Mouse (Mus musculus) gastrocnemius, adult 2 months (tissue): ENCODE measurements at regions not wholly inside any gene's neighbourhood (a gene's known extent, or its start where the extent isn't known, plus 50 kb on each side); places are given as distances from the start of the nearest gene placed in this dataset.

Experiments used
- DNase-seq: peaks from one replicate; pipeline ENCODE4 v3.0.0; 2022
- H3K27ac ChIP-seq: fragments of 200-600 bp; 2 replicates; pipeline ENCODE4 v1.8.1; 2022; ENCODE audit warnings: mild to moderate bottlenecking
- H3K4me3 ChIP-seq: fragments of 200-600 bp; 2 replicates; pipeline ENCODE4 v1.8.1; 2022; ENCODE audit warnings: mild to moderate bottlenecking, moderate library complexity
- CTCF ChIP-seq: fragments of 200-600 bp; IDR thresholded peaks from 2 replicates; pipeline ENCODE4 v1.8.1; 2022; ENCODE audit warnings: antibody characterized with exemption, mild to moderate bottlenecking, moderate library complexity
- intact Hi-C: fragments of 180-260 bp; cut with DNase I; formaldehyde crosslinking; loops from one replicate; pipeline ENCODE4 v1.15.1; 2025

- no peak overlapping the region for H3K4me3 ChIP-seq
- intact Hi-C loops, result no loop called here
- DNase-seq, result no peak
- H3K27ac ChIP-seq, result no peak overlapping the region
- TF ChIP-seq CTCF, result no peak
Measured at GRCm38 (mm10) chr6:22417189-22417588, 61.1 kb upstream of the Fam3c start.

- no peak for TF ChIP-seq CTCF
- no peak overlapping the region for H3K27ac ChIP-seq
- no peak overlapping the region for H3K4me3 ChIP-seq
- intact Hi-C loops, result no loop called here
- DNase-seq, result no peak
Measured at GRCm38 (mm10) chr6:22411796-22412195, 55.8 kb upstream of the Fam3c start.

- intact Hi-C loops, result no loop called here
- no peak overlapping the region for H3K27ac ChIP-seq
- no peak for DNase-seq
- no peak overlapping the region for H3K4me3 ChIP-seq
- TF ChIP-seq CTCF, result no peak
Measured at GRCm38 (mm10) chr6:22408808-22409589, 53.0 kb upstream of the Fam3c start.
